Mouse (Mus musculus): ENCODE data around the gene Ctsk. TPM values are rescaled to one million over a fixed set of nuclear protein-coding genes. Genes with fewer than 3 reads are reported as not detected.

Gene Ctsk
- total and polyA plus RNA-seq, 3 experiments: 0.08 to 0.10 TPM; not detected in 1

GRCm38 (mm10) chr3:95490238-95490637, 8.8 kb upstream of the Ctsk start:
- H3K79me2 ChIP-seq (ENCODE audit: control insufficient read depth, insufficient read depth, low read length, poor library complexity): no peaks in the 10 kb centered on the region
- peaks cover 4 to 7% of the 10 kb centered on the region in 2 experiments; a peak in 3 of 4 replicates for H3K4me1 ChIP-seq (ENCODE audit: control insufficient read depth in 1 of 2, insufficient read depth in 2 of 2, low read length in 2 of 2)
- TF ChIP-seq CHD1 (IDR thresholded peaks at IDR 0.05; ENCODE audit: low read depth, low read length) (no peak), TAL1 (IDR thresholded peaks at IDR 0.05; ENCODE audit: low read length) (no peak), ZNF384 (IDR thresholded peaks at IDR 0.05; ENCODE audit: low read depth, low read length) (no peak), MEF2A (IDR thresholded peaks at IDR 0.05; ENCODE audit: extremely low read depth, insufficient replicate concordance, low read depth, low read length, poor library complexity, severe bottlenecking) (no peak), KAT2A (conservative IDR thresholded peaks at IDR 0.05; ENCODE audit: low read depth, low read length) (no peak), TBP (IDR thresholded peaks at IDR 0.05; ENCODE audit: low read depth, low read length) (no peak), EP300 (IDR thresholded peaks at IDR 0.05; ENCODE audit: low read depth in 1 of 2, low read length in 2 of 2) (no peak), MYB (IDR thresholded peaks at IDR 0.05; ENCODE audit: low read depth, low read length) (no peak), GABPA (IDR thresholded peaks at IDR 0.05; ENCODE audit: low read depth, low read length) (no peak), GATA1 (IDR thresholded peaks at IDR 0.05; ENCODE audit: low read depth, low read length) (no peak), ZMIZ1 (IDR thresholded peaks at IDR 0.05; ENCODE audit: low read depth, low read length) (no peak)

GRCm38 (mm10) chr3:95494342-95494741, 4.7 kb upstream of the Ctsk start:
- Histone ChIP-seq H3K79me2 (ENCODE audit: control insufficient read depth, insufficient read depth, low read length, poor library complexity) (no peaks in the 10 kb centered on the region), H3K27me3 (ENCODE audit: control insufficient read depth in 1 of 2, insufficient read depth in 2 of 2, low read length in 2 of 2) (no peaks in the 10 kb centered on the region), H3K4me3 (ENCODE audit: control insufficient read depth in 1 of 2, insufficient read depth in 1 of 2, low read depth in 2 of 2, low read length in 2 of 2) (no peak overlapping the region), H3K9ac (ENCODE audit: control insufficient read depth, low read depth, low read length, poor library complexity, severe bottlenecking) (no peak overlapping the region), H3K9me3 (replicated peaks; ENCODE audit: insufficient read depth, low read length) (no peaks in the 10 kb centered on the region), H3K4me1 (ENCODE audit: control insufficient read depth in 1 of 2, insufficient read depth in 2 of 2, low read length in 2 of 2) (no peaks in the 10 kb centered on the region), H3K36me3 (ENCODE audit: control insufficient read depth in 1 of 2, insufficient read depth in 2 of 2, low read length in 2 of 2) (peaks cover 0 to 40% of the 10 kb centered on the region in 2 experiments; a peak in 2 of 4 replicates), H3K27ac (ENCODE audit: control insufficient read depth, low read depth, low read length) (no peak overlapping the region)
- no peak for TF ChIP-seq MAFK (IDR thresholded peaks at IDR 0.05; ENCODE audit: borderline replicate concordance, low read depth, low read length)
- TF ChIP-seq ZC3H11A (IDR thresholded peaks at IDR 0.05; ENCODE audit: low read depth, low read length): peak; percentile 46
- TF ChIP-seq MYC (IDR thresholded peaks at IDR 0.05; ENCODE audit: low read depth, low read length): no peak
- peak; percentile 77 for TF ChIP-seq RAD21 (IDR thresholded peaks at IDR 0.05; ENCODE audit: low read depth, low read length)
- TF ChIP-seq CTCF (IDR thresholded peaks at IDR 0.05 in 2 of 3, conservative IDR thresholded peaks at IDR 0.05 in 1 of 3; ENCODE audit: control insufficient read depth in 1 of 3, insufficient read depth in 1 of 3, low read depth in 2 of 3, low read length in 3 of 3, poor library complexity in 1 of 3, severe bottlenecking in 1 of 3): peak; percentile 93 to 98 (median 93)
- peak; percentile 87 for TF ChIP-seq SMC3 (IDR thresholded peaks at IDR 0.05; ENCODE audit: low read depth, low read length)
- DNase-seq (ENCODE audit: low read depth, low spot score): peak; percentile 78

More at GRCm38 (mm10) chr3:95490238-95490637, 8.8 kb upstream of the Ctsk start:
- no peak for DNase-seq (ENCODE audit: low read depth, low spot score)
- Histone ChIP-seq H3K27me3 (ENCODE audit: control insufficient read depth in 1 of 2, insufficient read depth in 2 of 2, low read length in 2 of 2) (no peaks in the 10 kb centered on the region), H3K9me3 (replicated peaks; ENCODE audit: insufficient read depth, low read length) (no peaks in the 10 kb centered on the region), H3K27ac (ENCODE audit: control insufficient read depth, low read depth, low read length) (no peak overlapping the region), H3K4me3 (ENCODE audit: control insufficient read depth in 1 of 2, insufficient read depth in 1 of 2, low read depth in 2 of 2, low read length in 2 of 2) (no peak overlapping the region), H3K9ac (ENCODE audit: control insufficient read depth, low read depth, low read length, poor library complexity, severe bottlenecking) (no peak overlapping the region), H3K36me3 (ENCODE audit: control insufficient read depth in 1 of 2, insufficient read depth in 2 of 2, low read length in 2 of 2) (peaks cover 13 to 65% of the 10 kb centered on the region in 2 experiments)

Data from MEL (cell line).